Mouse (Mus musculus): ENCODE results near the gene Pim3.

GRCm38 (mm10) chr15:88874477-88874876 is 12.5 kb downstream of the Pim3 start:
- TF ChIP-seq GATA1 (IDR thresholded peaks at IDR 0.05; ENCODE audit: borderline replicate concordance, low read length) (no peak), FLI1 (IDR thresholded peaks at IDR 0.05; ENCODE audit: low read length) (no peak)

All from megakaryocyte, embryonic 14.5 days (primary cell).